Comparison of ENCODE assay signal across 8 mouse cellular contexts in genomic region chr7:45338161-45338911, GRCm38 (mm10). TPM values are rescaled to one million over a fixed set of nuclear protein-coding genes. Genes with fewer than 3 reads are reported as not detected.
DNase-seq lines count a peak whose midpoint lies in the region; ATAC-seq lines count a peak whose summit lies in the region.

No protein-coding gene starts in this region.

- peak; percentile 45 for DNase-seq in gastrocnemius, postnatal 25 days
- no peak for DNase-seq in gastrocnemius, adult 18-20 months (ENCODE audit: low spot score)
- peak; percentile 95 for DNase-seq in R1 (ENCODE audit: low read depth, low spot score)
- DNase-seq in hindbrain, embryonic 11.5 days (ENCODE audit: low spot score), result peak; percentile 29
- peak; percentile 37 for DNase-seq in thymus, postnatal 25 days
- DNase-seq in left cerebral cortex, adult 11 months (ENCODE audit: low spot score), result no peak

- no peak overlapping the region for H3K4me3 ChIP-seq in hindbrain, embryonic 11.5 days (ENCODE audit: low read depth, low read length)
- peak overlapping the region; percentile 62 for H3K4me3 ChIP-seq in limb, embryonic 13.5 days
- H3K4me3 ChIP-seq in midbrain, embryonic 16.5 days (ENCODE audit: low read depth, low read length), result no peak overlapping the region

- peaks cover 5% of the 10 kb centered on the region for H3K27me3 ChIP-seq in hindbrain, embryonic 11.5 days (ENCODE audit: control insufficient read depth, insufficient read depth, low read length)
- peaks cover 4% of the 10 kb centered on the region; the same call in 1 of the 2 replicates for H3K27me3 ChIP-seq in limb, embryonic 13.5 days
- H3K27me3 ChIP-seq in midbrain, embryonic 16.5 days (ENCODE audit: control insufficient read depth, insufficient read depth, low read depth, low read length), result peaks cover 5% of the 10 kb centered on the region; the same call in 1 of the 2 replicates

- H3K4me1 ChIP-seq in hindbrain, embryonic 11.5 days (replicated peaks; ENCODE audit: control insufficient read depth, insufficient read depth, low read length), result peaks cover 6% of the 10 kb centered on the region
- H3K4me1 ChIP-seq in limb, embryonic 13.5 days, result peaks cover 54% of the 10 kb centered on the region
- peaks cover 19% of the 10 kb centered on the region for H3K4me1 ChIP-seq in midbrain, embryonic 16.5 days (ENCODE audit: control insufficient read depth, insufficient read depth, low read length)

- no peaks in the 10 kb centered on the region for H3K36me3 ChIP-seq in hindbrain, embryonic 11.5 days (ENCODE audit: control insufficient read depth, insufficient read depth, low read length)
- H3K36me3 ChIP-seq in limb, embryonic 13.5 days, result no peaks in the 10 kb centered on the region
- peaks cover 10% of the 10 kb centered on the region; the same call in 1 of the 2 replicates for H3K36me3 ChIP-seq in midbrain, embryonic 16.5 days (ENCODE audit: control insufficient read depth, insufficient read depth, low read length)

- no peaks in the 10 kb centered on the region for H3K9me3 ChIP-seq in hindbrain, embryonic 11.5 days (ENCODE audit: control insufficient read depth, low read length)
- no peaks in the 10 kb centered on the region for H3K9me3 ChIP-seq in limb, embryonic 13.5 days
- no peaks in the 10 kb centered on the region for H3K9me3 ChIP-seq in midbrain, embryonic 16.5 days (replicated peaks; ENCODE audit: control insufficient read depth, low read length, poor library complexity, severe bottlenecking)

- no peak overlapping the region for H3K27ac ChIP-seq in hindbrain, embryonic 11.5 days (ENCODE audit: low read depth, low read length)
- H3K27ac ChIP-seq in limb, embryonic 13.5 days, result no peak overlapping the region
- H3K27ac ChIP-seq in midbrain, embryonic 16.5 days (ENCODE audit: low read length), result no peak overlapping the region

- no peak for ATAC-seq in hindbrain, embryonic 11.5 days (ENCODE audit: low FRiP score)
- ATAC-seq in limb, embryonic 13.5 days (ENCODE audit: low FRiP score, low read depth), result no peak
- no peak for ATAC-seq in midbrain, embryonic 16.5 days

- H3K9ac ChIP-seq in hindbrain, embryonic 11.5 days (ENCODE audit: low read depth, low read length), result no peak overlapping the region
- H3K9ac ChIP-seq in limb, embryonic 13.5 days, result peak overlapping the region; percentile 75
- H3K9ac ChIP-seq in midbrain, embryonic 16.5 days (ENCODE audit: low read depth, low read length), result no peak overlapping the region

- under 1% methylated on average over 14 of the region's 14 CpGs for WGBS in hindbrain, embryonic 11.5 days
- WGBS in limb, embryonic 13.5 days, result 2% methylated on average over 14 of the region's 14 CpGs
- WGBS in midbrain, embryonic 16.5 days, result 7% methylated on average over 14 of the region's 14 CpGs

- peak overlapping the region; percentile 94 for H3K4me2 ChIP-seq in hindbrain, embryonic 11.5 days (replicated peaks; ENCODE audit: low read depth, low read length)
- peak overlapping the region; percentile 96 for H3K4me2 ChIP-seq in limb, embryonic 13.5 days (replicated peaks)
- peak overlapping the region; percentile 75; the same call in 1 of the 2 replicates for H3K4me2 ChIP-seq in midbrain, embryonic 16.5 days (ENCODE audit: low read length)

RNA-seq across cellular contexts. Expression of gene Hrc, which starts 3.2 kb away (rescaled TPM):
- total RNA-seq in gastrocnemius, postnatal 25 days (2021), result 100 to 1,000 TPM; 812 to 910 TPM
- total RNA-seq in gastrocnemius, adult 18-20 months (2021), result 100 to 1,000 TPM; 877 to 904 TPM
- polyA plus RNA-seq in hindbrain, embryonic 11.5 days (2014; fragmentation: Nextera tagmentation; extraction: Ambion mirVana), result 0.68 and 0.77 TPM in 2 replicates
- polyA plus RNA-seq in limb, embryonic 13.5 days (2015; fragmentation: Nextera tagmentation; extraction: Ambion mirVana), result 3.9 and 4.3 TPM in 2 replicates
- 0.39 and 0.40 TPM in 2 replicates for polyA plus RNA-seq in midbrain, embryonic 16.5 days (2015; fragmentation: Nextera tagmentation; extraction: Ambion mirVana)

RNA-seq across cellular contexts. Expression of gene Trpm4, which starts 4.8 kb away (rescaled TPM):
- 10 to 100 TPM; 17.0 to 18.3 TPM for total RNA-seq in gastrocnemius, postnatal 25 days (2021)
- total RNA-seq in gastrocnemius, adult 18-20 months (2021), result 10 to 100 TPM; 25.9 to 31.3 TPM
- 5.2 and 6.9 TPM in 2 replicates for polyA plus RNA-seq in hindbrain, embryonic 11.5 days (2014; fragmentation: Nextera tagmentation; extraction: Ambion mirVana)
- 15.8 and 19.6 TPM in 2 replicates for polyA plus RNA-seq in limb, embryonic 13.5 days (2015; fragmentation: Nextera tagmentation; extraction: Ambion mirVana)
- polyA plus RNA-seq in midbrain, embryonic 16.5 days (2015; fragmentation: Nextera tagmentation; extraction: Ambion mirVana), result 11.1 and 12.4 TPM in 2 replicates

RNA-seq across cellular contexts. Expression of gene Ppfia3, which starts 28.5 kb away (rescaled TPM):
- under 1 TPM; 0.18 to 0.38 TPM for total RNA-seq in gastrocnemius, postnatal 25 days (2021)
- under 1 TPM; 0.11 to 0.21 TPM for total RNA-seq in gastrocnemius, adult 18-20 months (2021)
- 8.2 and 9.5 TPM in 2 replicates for polyA plus RNA-seq in hindbrain, embryonic 11.5 days (2014; fragmentation: Nextera tagmentation; extraction: Ambion mirVana)
- polyA plus RNA-seq in limb, embryonic 13.5 days (2015; fragmentation: Nextera tagmentation; extraction: Ambion mirVana), result 5.2 and 6.9 TPM in 2 replicates
- 28.5 and 29.2 TPM in 2 replicates for polyA plus RNA-seq in midbrain, embryonic 16.5 days (2015; fragmentation: Nextera tagmentation; extraction: Ambion mirVana)

RNA-seq across cellular contexts. Expression of gene Lin7b, which starts 32.0 kb away (rescaled TPM):
- total RNA-seq in gastrocnemius, postnatal 25 days (2021), result under 1 TPM in 1 of 2 experiments, not detected in 1; 0.67 TPM
- not detected for total RNA-seq in gastrocnemius, adult 18-20 months (2021)
- 0.92 and 1.7 TPM in 2 replicates for polyA plus RNA-seq in hindbrain, embryonic 11.5 days (2014; fragmentation: Nextera tagmentation; extraction: Ambion mirVana)
- 1.4 and 2.5 TPM in 2 replicates for polyA plus RNA-seq in limb, embryonic 13.5 days (2015; fragmentation: Nextera tagmentation; extraction: Ambion mirVana)
- polyA plus RNA-seq in midbrain, embryonic 16.5 days (2015; fragmentation: Nextera tagmentation; extraction: Ambion mirVana), result 27.0 and 39.9 TPM in 2 replicates

RNA-seq across cellular contexts. Expression of gene Snrnp70, which starts 57.2 kb away (rescaled TPM):
- 10 to 100 TPM; 76.1 to 78.0 TPM for total RNA-seq in gastrocnemius, postnatal 25 days (2021)
- total RNA-seq in gastrocnemius, adult 18-20 months (2021), result 10 to 100 TPM; 60.3 to 65.4 TPM
- 76.5 and 114 TPM in 2 replicates for polyA plus RNA-seq in hindbrain, embryonic 11.5 days (2014; fragmentation: Nextera tagmentation; extraction: Ambion mirVana)
- polyA plus RNA-seq in limb, embryonic 13.5 days (2015; fragmentation: Nextera tagmentation; extraction: Ambion mirVana), result 262 and 283 TPM in 2 replicates
- 157 and 186 TPM in 2 replicates for polyA plus RNA-seq in midbrain, embryonic 16.5 days (2015; fragmentation: Nextera tagmentation; extraction: Ambion mirVana)

Comparison
In these comparisons a context has a peak if more than half of its experiments do, and no peak if none do; other contexts are left out.
1. DNase-seq: peak in gastrocnemius, postnatal 25 days (single experiment), R1 (single experiment), hindbrain, embryonic 11.5 days (single experiment) and thymus, postnatal 25 days (single experiment); none in gastrocnemius, adult 18-20 months (single experiment) and left cerebral cortex, adult 11 months (single experiment).
2. Peak in every context shown above with its lines, with median percentiles within 50 percentile points of each other: H3K4me2 ChIP-seq.